Comparison of ENCODE assay signal across 13 mouse cellular contexts in genomic region chrX:53129501-53129900, GRCm38 (mm10).
"Had no signal": no experiment of that assay in that cellular context is flagged by ENCODE, and none has a peak within 500 bp of the region (broad histone marks: within the 10 kb centered on the region; RNA-seq: fewer than 3 reads in every experiment).

No protein-coding gene starts in this region.

- H3K4me1 ChIP-seq: kidney, embryonic 15.5 days; neural tube, embryonic 15.5 days had no signal

- H3K9ac ChIP-seq: kidney, embryonic 15.5 days; liver, embryonic 14.5 days; neural tube, embryonic 15.5 days had no signal

- H3K4me3 ChIP-seq: kidney, embryonic 15.5 days; left cerebral cortex, adult 2 months; midbrain, embryonic 10.5 days; myocyte; neural tube, embryonic 15.5 days had no signal

- DNase-seq: kidney, adult 2 months; kidney, postnatal 14 days; lung, adult 18-20 months; lung, postnatal 4 days; midbrain, embryonic 14.5 days; thymus, adult 18-20 months; thymus, postnatal 14 days had no signal

- H3K27ac ChIP-seq: kidney, embryonic 15.5 days; left cerebral cortex, adult 2 months; liver, embryonic 14.5 days; midbrain, embryonic 10.5 days; neural tube, embryonic 15.5 days had no signal

- H3K36me3 ChIP-seq: kidney, embryonic 15.5 days; midbrain, embryonic 10.5 days; neural tube, embryonic 15.5 days had no signal

- H3K9me3 ChIP-seq: kidney, embryonic 15.5 days; midbrain, embryonic 10.5 days; neural tube, embryonic 15.5 days had no signal

- H3K27me3 ChIP-seq: neural tube, embryonic 15.5 days had no signal

- H3K4me2 ChIP-seq: kidney, embryonic 15.5 days; neural tube, embryonic 15.5 days had no signal
